ENCODE assay signal across 9 mouse cellular contexts in the genomic region with DNA sequence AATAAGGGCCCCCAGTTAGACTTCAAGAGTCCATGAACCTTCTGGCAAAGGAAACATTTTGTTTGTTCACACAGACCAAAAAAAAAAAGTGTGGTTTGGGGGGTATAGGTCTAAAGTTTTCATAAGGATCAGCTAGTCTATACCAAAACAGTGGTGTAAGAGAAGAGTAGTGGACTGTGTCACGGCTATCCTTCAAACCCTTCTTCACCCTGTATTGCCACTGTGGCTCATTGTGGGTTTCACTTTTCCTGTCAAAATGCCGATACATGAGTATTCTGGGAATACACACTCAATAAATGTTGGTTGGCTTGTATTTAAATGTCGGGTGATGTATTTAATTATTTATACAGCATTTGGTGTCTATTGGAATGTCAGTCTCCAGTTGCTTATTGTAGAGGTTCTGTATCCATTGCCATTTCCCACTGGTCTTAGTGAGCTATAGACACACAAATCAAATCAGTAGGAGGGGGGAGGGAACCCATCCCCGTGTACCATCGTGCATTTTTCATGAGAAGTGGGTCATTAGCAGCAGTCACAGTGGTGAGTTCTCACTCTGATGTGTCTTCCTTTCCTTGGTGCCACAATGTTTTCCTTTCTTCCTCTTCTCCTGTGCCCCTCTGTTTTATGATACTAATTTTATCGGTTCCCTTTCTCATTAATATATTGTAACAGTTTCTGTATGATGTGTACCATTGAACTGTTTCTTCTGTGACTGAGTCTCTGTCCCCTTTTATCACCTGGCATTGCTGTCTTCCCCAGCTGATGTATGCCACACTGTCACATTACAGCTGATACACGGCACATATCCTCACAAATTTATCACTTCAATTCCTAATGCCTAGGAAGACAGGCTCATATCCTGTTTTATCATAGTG.
"Had no signal": no experiment of that assay in that cellular context is flagged by ENCODE, and none has a peak within 500 bp of the region (broad histone marks: within the 10 kb centered on the region; RNA-seq: fewer than 3 reads in every experiment).

No protein-coding gene starts in this region.

- H3K4me2 ChIP-seq: limb, embryonic 13.5 days had no signal

- H3K9ac ChIP-seq: limb, embryonic 13.5 days; liver, embryonic 14.5 days had no signal

- H3K36me3 ChIP-seq: limb, embryonic 13.5 days had no signal

- H3K27ac ChIP-seq: kidney, postnatal 0 days; limb, embryonic 13.5 days; liver, embryonic 14.5 days had no signal

- DNase-seq: kidney, adult 11 months; kidney, adult 9 months; left cerebral cortex, postnatal 4 days; lung, adult 18-20 months; right cerebral cortex, postnatal 14 days; thymus, postnatal 36 days had no signal

- H3K4me3 ChIP-seq: limb, embryonic 13.5 days had no signal

- H3K27me3 ChIP-seq: limb, embryonic 13.5 days had no signal

- H3K9me3 ChIP-seq: limb, embryonic 13.5 days had no signal
